Mouse (Mus musculus): Measurements from ENCODE around the gene Stac3. TPM values are rescaled to one million over a fixed set of nuclear protein-coding genes. Genes with fewer than 3 reads are reported as not detected.
A peak's percentile ranks its signal among the peaks of the same experiment; 100 is the strongest.

Gene Stac3
- total and polyA plus RNA-seq, 3 experiments = 0.08 to 0.79 (median 0.50) TPM

DNA sequence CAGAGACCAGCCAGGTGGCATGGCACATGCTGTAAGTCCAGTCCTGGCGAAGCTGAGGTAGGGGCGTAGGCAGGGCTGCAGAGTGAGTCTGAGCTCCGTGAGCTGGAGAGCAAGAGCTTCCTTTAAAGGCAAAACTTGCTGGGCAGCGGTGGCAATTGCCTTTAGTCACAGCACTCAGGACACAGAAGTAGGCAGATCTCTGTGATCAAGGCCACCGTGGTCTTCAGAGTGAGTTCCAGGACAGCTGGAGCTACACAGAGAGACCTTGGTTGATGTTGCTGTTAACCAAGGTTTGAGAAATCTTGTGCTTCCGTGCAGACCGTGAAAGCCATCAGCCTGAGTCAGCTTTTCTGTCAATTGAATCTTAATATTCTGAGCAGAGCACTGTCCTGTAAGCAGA lies 24.2 kb upstream of the Stac3 start:
- in situ Hi-C loops (cut with MboI; ENCODE audit: low pct_ligation_motif_present, low pct_unique_long_range_greater_than_20kb, low sequenced_read_pairs) = no loop called here
- H3K36me3 ChIP-seq (replicated peaks in 1 of 2; ENCODE audit: control insufficient read depth in 1 of 2, insufficient read depth in 1 of 2, low read length in 1 of 2) = peaks cover 22 to 78% of the 10 kb centered on the region in 2 experiments

DNA sequence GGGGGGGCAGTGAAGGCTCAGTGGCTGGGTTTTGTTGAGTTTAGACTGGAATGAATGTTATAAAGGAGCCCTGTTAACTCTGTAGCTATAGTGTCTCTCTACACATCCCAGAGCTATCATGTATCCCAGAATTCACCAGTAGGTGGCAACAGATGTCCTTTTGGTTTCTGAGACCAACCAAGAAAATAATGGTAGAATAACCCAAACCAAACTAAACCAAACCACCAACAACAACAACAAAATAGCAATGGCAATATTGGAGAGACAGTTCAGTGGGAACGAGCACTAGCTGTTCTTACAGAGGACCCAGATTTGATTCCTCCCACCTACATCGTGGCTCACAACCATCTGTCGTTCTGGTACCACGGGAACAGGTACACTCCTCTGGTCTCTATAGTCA lies 22.4 kb upstream of the Stac3 start:
- dilution Hi-C loops (cut with MboI; ENCODE audit: extremely low pct_ligation_motif_present, extremely low pct_unique_long_range_greater_than_20kb, low sequenced_read_pairs) (no loop called here), in situ Hi-C loops (cut with MboI; ENCODE audit: low pct_ligation_motif_present, low pct_unique_long_range_greater_than_20kb, low sequenced_read_pairs) (no loop called here)
- H3K4me2 ChIP-seq (ENCODE audit: insufficient read depth, low read depth, poor library complexity, severe bottlenecking) = no peak overlapping the region
- no peaks in the 10 kb centered on the region for H3K27me3 ChIP-seq (replicated peaks)
- no peak overlapping the region for H3K27ac ChIP-seq (ENCODE audit: insufficient read depth, low read depth)
- peaks cover 15 to 78% of the 10 kb centered on the region in 2 experiments for H3K36me3 ChIP-seq (replicated peaks in 1 of 2; ENCODE audit: control insufficient read depth in 1 of 2, insufficient read depth in 1 of 2, low read length in 1 of 2)
- peak; percentile 38 for DNase-seq (ENCODE audit: extremely low read depth)
- peaks cover 0 to 10% of the 10 kb centered on the region in 2 experiments; a peak in 2 of 4 replicates for H3K4me1 ChIP-seq (ENCODE audit: control insufficient read depth in 1 of 2, insufficient read depth in 2 of 2)
- TF ChIP-seq ZNF384 (IDR thresholded peaks at IDR 0.05; ENCODE audit: low read depth, low read length) (no peak), CHD2 (IDR thresholded peaks at IDR 0.05; ENCODE audit: low read length) (no peak), RAD21 (IDR thresholded peaks at IDR 0.05; ENCODE audit: low read depth, low read length) (peak; percentile 56), TBP (conservative IDR thresholded peaks at IDR 0.05; ENCODE audit: low read depth, low read length) (no peak), JUN (IDR thresholded peaks at IDR 0.05; ENCODE audit: insufficient read depth, low read depth, low read length) (no peak), ELF1 (IDR thresholded peaks at IDR 0.05; ENCODE audit: low read depth, low read length) (no peak), MAX (IDR thresholded peaks at IDR 0.05; ENCODE audit: low read length) (no peak), USF1 (IDR thresholded peaks at IDR 0.05; ENCODE audit: low read depth, low read length) (no peak), SIN3A (IDR thresholded peaks at IDR 0.05; ENCODE audit: low read length) (no peak), ETS1 (conservative IDR thresholded peaks at IDR 0.05; ENCODE audit: low read depth, low read length) (no peak), SMC3 (IDR thresholded peaks at IDR 0.05; ENCODE audit: low read depth, low read length) (peak; percentile 34), BHLHE40 (IDR thresholded peaks at IDR 0.05; ENCODE audit: low read depth, low read length) (no peak), POLR2AphosphoS2 (IDR thresholded peaks at IDR 0.05; ENCODE audit: low read depth, low read length) (no peak), CTCF (conservative IDR thresholded peaks at IDR 0.05 in 1 of 2, IDR thresholded peaks at IDR 0.05 in 1 of 2; ENCODE audit: low read depth in 2 of 2, low read length in 2 of 2) (peak; percentile 18 to 69; a peak in 3 of 4 replicates), POLR2A (IDR thresholded peaks at IDR 0.05; ENCODE audit: low read depth, low read length) (no peak), MXI1 (IDR thresholded peaks at IDR 0.05; ENCODE audit: low read depth, low read length) (no peak)
- no peaks in the 10 kb centered on the region for H3K79me2 ChIP-seq (replicated peaks; ENCODE audit: control insufficient read depth, extremely low read depth, insufficient read depth, poor library complexity, severe bottlenecking)
- no peak overlapping the region for H3K4me3 ChIP-seq (replicated peaks in 1 of 3; ENCODE audit: low read depth in 2 of 3, low read length in 2 of 3, poor library complexity in 1 of 3)
- no peak overlapping the region for H3K9ac ChIP-seq (ENCODE audit: insufficient read depth, low read depth)
- H3K9me3 ChIP-seq (replicated peaks; ENCODE audit: low read length) = no peaks in the 10 kb centered on the region

More for the DNA sequence above, 24.2 kb upstream of the Stac3 start:
- no peak for DNase-seq (ENCODE audit: extremely low read depth)
- dilution Hi-C loops (cut with MboI; ENCODE audit: extremely low pct_ligation_motif_present, extremely low pct_unique_long_range_greater_than_20kb, low sequenced_read_pairs) = no loop called here
- TF ChIP-seq ELF1 (IDR thresholded peaks at IDR 0.05; ENCODE audit: low read depth, low read length) = no peak
- Histone ChIP-seq H3K79me2 (replicated peaks; ENCODE audit: control insufficient read depth, extremely low read depth, insufficient read depth, poor library complexity, severe bottlenecking) (no peaks in the 10 kb centered on the region), H3K4me3 (replicated peaks in 1 of 3; ENCODE audit: low read depth in 2 of 3, low read length in 2 of 3, poor library complexity in 1 of 3) (no peak overlapping the region), H3K4me2 (ENCODE audit: insufficient read depth, low read depth, poor library complexity, severe bottlenecking) (no peak overlapping the region), H3K9ac (ENCODE audit: insufficient read depth, low read depth) (no peak overlapping the region), H3K27me3 (replicated peaks) (no peaks in the 10 kb centered on the region), H3K9me3 (replicated peaks; ENCODE audit: low read length) (no peaks in the 10 kb centered on the region), H3K27ac (ENCODE audit: insufficient read depth, low read depth) (no peak overlapping the region), H3K4me1 (ENCODE audit: control insufficient read depth in 1 of 2, insufficient read depth in 2 of 2) (peaks cover 0 to 10% of the 10 kb centered on the region in 2 experiments; a peak in 2 of 4 replicates)
